In the genomic region with DNA sequence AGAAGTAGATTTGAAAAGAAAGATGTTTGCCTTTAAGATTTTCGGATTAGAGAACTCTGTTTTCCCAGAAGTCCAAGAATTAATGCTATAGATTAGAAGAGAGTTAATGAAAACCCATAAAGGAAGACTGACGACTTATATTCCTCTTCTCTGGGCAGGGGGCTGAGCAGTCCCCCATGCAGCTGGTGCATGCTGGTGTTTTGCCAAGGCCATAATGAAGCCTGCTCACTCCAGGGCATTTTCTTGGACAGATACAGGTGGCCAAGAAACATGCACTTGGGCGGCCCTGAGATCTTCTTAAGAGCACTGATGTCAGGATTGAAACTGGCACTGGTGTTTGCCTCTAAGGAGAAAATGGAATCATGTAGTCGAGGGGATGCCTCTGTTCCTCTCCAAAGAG, we compare ENCODE assay signal across 15 mouse cellular contexts.
A peak's percentile ranks its signal among the peaks of the same experiment; 100 is the strongest.
DNase-seq lines count a peak whose midpoint lies in the region; ATAC-seq and TF ChIP-seq lines count a peak whose summit lies in the region.
"Had no signal": no experiment of that assay in that cellular context is flagged by ENCODE, and none has a peak within 500 bp of the region (broad histone marks: within the 10 kb centered on the region; RNA-seq: fewer than 3 reads in every experiment).

No protein-coding gene starts in this region.

- H3K27ac ChIP-seq in forebrain, embryonic 14.5 days (ENCODE audit: low read depth, low read length): peak overlapping the region; percentile 73
- no peak overlapping the region for H3K27ac ChIP-seq in midbrain, embryonic 11.5 days (ENCODE audit: low read depth, low read length)
- H3K27ac ChIP-seq: stomach, postnatal 0 days had no signal

- DNase-seq in brain, embryonic 14.5 days (ENCODE audit: low read depth): peak; percentile 85
- DNase-seq in cerebellum, adult 18-20 months: peak; percentile 13 to 38
- peak; percentile 60 for DNase-seq in forebrain, embryonic 14.5 days (ENCODE audit: low spot score)
- no peak for DNase-seq in midbrain, embryonic 11.5 days (ENCODE audit: low spot score, missing footprints)
- DNase-seq in embryo, embryonic 9.5 days (ENCODE audit: extremely low spot score): no peak
- DNase-seq in gastrocnemius, postnatal 36 days: no peak
- no peak for DNase-seq in spleen, postnatal 4 days (ENCODE audit: low spot score in 2 of 2)
- no peak for DNase-seq in thymus, adult 18-20 months
- DNase-seq: adrenal gland, postnatal 25 days; heart, adult 11 months; heart, postnatal 4 days; kidney, postnatal 10 days had no signal

- no peak overlapping the region for H3K4me3 ChIP-seq in forebrain, embryonic 14.5 days (ENCODE audit: low read depth, low read length)
- H3K4me3 ChIP-seq in midbrain, embryonic 11.5 days (ENCODE audit: low read depth, low read length): no peak overlapping the region
- H3K4me3 ChIP-seq: megakaryocyte, embryonic 14.5 days had no signal

- peak overlapping the region; percentile 44; the same call in 1 of the 2 replicates for H3K4me2 ChIP-seq in forebrain, embryonic 14.5 days (ENCODE audit: low read length)
- H3K4me2 ChIP-seq in midbrain, embryonic 11.5 days: no peak overlapping the region

- 24% methylated on average over 4 of the region's 4 CpGs for WGBS in forebrain, embryonic 14.5 days
- WGBS in midbrain, embryonic 11.5 days: 61% methylated on average over 4 of the region's 4 CpGs

- no peaks in the 10 kb centered on the region for H3K36me3 ChIP-seq in forebrain, embryonic 14.5 days (ENCODE audit: control insufficient read depth, insufficient read depth, low read length)
- H3K36me3 ChIP-seq in midbrain, embryonic 11.5 days (ENCODE audit: control insufficient read depth, insufficient read depth, low read length): no peaks in the 10 kb centered on the region

- no peak for TF ChIP-seq POLR2A in brain, embryonic 14.5 days (IDR thresholded peaks at IDR 0.05; ENCODE audit: borderline replicate concordance, extremely low read depth, insufficient read depth, insufficient read length, poor library complexity, severe bottlenecking)

- intact Hi-C loops in gastrocnemius, postnatal 36 days (cut with DNase I): no loop called here

- H3K4me1 ChIP-seq in forebrain, embryonic 14.5 days (ENCODE audit: control insufficient read depth, insufficient read depth, low read length): peaks cover 25% of the 10 kb centered on the region
- H3K4me1 ChIP-seq in midbrain, embryonic 11.5 days (ENCODE audit: control insufficient read depth, insufficient read depth, low read length): peaks cover 4% of the 10 kb centered on the region
- H3K4me1 ChIP-seq: megakaryocyte, embryonic 14.5 days had no signal

- no peaks in the 10 kb centered on the region for H3K27me3 ChIP-seq in forebrain, embryonic 14.5 days (replicated peaks; ENCODE audit: control insufficient read depth, insufficient read depth, low read length)
- no peaks in the 10 kb centered on the region for H3K27me3 ChIP-seq in midbrain, embryonic 11.5 days (ENCODE audit: control insufficient read depth, insufficient read depth, low read length)
- H3K27me3 ChIP-seq: CH12.LX; megakaryocyte, embryonic 14.5 days had no signal

- H3K9ac ChIP-seq in forebrain, embryonic 14.5 days (ENCODE audit: low read length): no peak overlapping the region
- no peak overlapping the region for H3K9ac ChIP-seq in midbrain, embryonic 11.5 days (ENCODE audit: low read length)

- ATAC-seq in forebrain, embryonic 14.5 days: no peak
- ATAC-seq in midbrain, embryonic 11.5 days (ENCODE audit: low FRiP score): peak; percentile 64

- no peak for TF ChIP-seq CTCF in brain, embryonic 14.5 days (IDR thresholded peaks at IDR 0.05; ENCODE audit: borderline replicate concordance, extremely low read depth, insufficient read depth, insufficient read length)

- no peaks in the 10 kb centered on the region for H3K9me3 ChIP-seq in forebrain, embryonic 14.5 days (replicated peaks; ENCODE audit: control insufficient read depth, low read length)
- no peaks in the 10 kb centered on the region for H3K9me3 ChIP-seq in midbrain, embryonic 11.5 days (ENCODE audit: control insufficient read depth, low read length)

Comparison
In these comparisons a context has a peak if more than half of its experiments do, and no peak if none do; other contexts are left out.
1. DNase-seq: peak in brain, embryonic 14.5 days (single experiment), cerebellum, adult 18-20 months (2 of 2) and forebrain, embryonic 14.5 days (single experiment); none in midbrain, embryonic 11.5 days (single experiment), embryo, embryonic 9.5 days (single experiment), gastrocnemius, postnatal 36 days (0 of 2), spleen, postnatal 4 days (0 of 2) and thymus, adult 18-20 months (0 of 2).